Mouse (Mus musculus) G1E (cell line): ENCODE data around the gene Clcf1.

Experiments
- CTCF ChIP-seq: IDR thresholded peaks from 2 replicates; pipeline ENCODE4 v1.5.1; 2012; ENCODE audit warnings: low read depth, low read length, inconsistent platforms, mixed read lengths
- GATA1 ChIP-seq: IDR thresholded peaks from 2 replicates; pipeline ENCODE4 v1.6.1; 2012; ENCODE audit warnings: borderline replicate concordance, low read length, inconsistent platforms, mixed read lengths
- GATA2 ChIP-seq: IDR thresholded peaks from 2 replicates; pipeline ENCODE4 v1.6.1; 2012; ENCODE audit warnings: low read depth, low read length, inconsistent platforms, borderline replicate concordance
- POLR2AphosphoS5 ChIP-seq: IDR thresholded peaks from 2 replicates; pipeline ENCODE4 v1.6.1; 2012; ENCODE audit warnings: low read depth, low read length, inconsistent platforms; ENCODE audit not compliant: insufficient replicate concordance
- TAL1 ChIP-seq: conservative IDR thresholded peaks from 2 replicates; pipeline ENCODE4 v1.6.1; 2012; ENCODE audit warnings: low read depth, low read length, inconsistent platforms, mixed read lengths

GRCm38 (mm10) chr19:4230415-4230814 is 16.4 kb downstream of the Clcf1 start:
- no peak for TF ChIP-seq CTCF
- no peak for TF ChIP-seq GATA1
- TF ChIP-seq TAL1 = no peak
- TF ChIP-seq POLR2AphosphoS5 = no peak
- no peak for TF ChIP-seq GATA2
